Mouse (Mus musculus): ENCODE measurements around the gene Gm156. TPM values are rescaled to one million over a fixed set of nuclear protein-coding genes. Genes with fewer than 3 reads are reported as not detected.
"Not testable (repeated sequence)": the region's sequence is repeated elsewhere in the genome, so short reads cannot be mapped to it uniquely, and the experiment has no call there.

The Gm156 gene
- polyA plus RNA-seq (2015; fragmentation: Nextera tagmentation; extraction: Ambion mirVana), result not detected in 2 replicates

DNA sequence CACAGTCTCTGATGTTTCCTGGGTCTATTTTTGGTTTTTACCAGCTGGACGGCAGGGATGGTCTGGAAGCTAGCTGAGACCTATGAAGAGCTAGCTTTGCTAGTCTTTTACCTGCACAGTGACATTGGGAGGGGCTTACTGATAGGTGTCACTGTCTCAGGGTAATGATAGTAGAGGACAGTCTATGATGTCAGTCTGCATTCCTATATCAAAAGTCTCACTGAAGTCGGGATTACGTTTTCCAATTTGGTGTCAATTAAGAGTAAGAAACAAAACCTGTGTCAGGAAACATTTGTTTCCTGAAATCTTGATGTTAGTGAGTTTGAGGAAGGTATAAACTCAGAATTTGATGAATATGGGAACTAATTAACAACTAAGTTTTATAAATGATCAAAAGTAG is at the start of gene Gm156:
Gene Gm156, minus strand, starts transcription at position 101 of the 400 bp plus-strand sequence.
- ATAC-seq (replicated peaks); H3K36me3 ChIP-seq (replicated peaks); H3K9me3 ChIP-seq; H3K27me3 ChIP-seq (replicated peaks); H3K27ac ChIP-seq; H3K4me1 ChIP-seq; H3K4me3 ChIP-seq; H3K9ac ChIP-seq; H3K4me2 ChIP-seq: not testable (repeated sequence)
- WGBS, result 87% methylated on average over 3 of the region's 3 CpGs

DNA sequence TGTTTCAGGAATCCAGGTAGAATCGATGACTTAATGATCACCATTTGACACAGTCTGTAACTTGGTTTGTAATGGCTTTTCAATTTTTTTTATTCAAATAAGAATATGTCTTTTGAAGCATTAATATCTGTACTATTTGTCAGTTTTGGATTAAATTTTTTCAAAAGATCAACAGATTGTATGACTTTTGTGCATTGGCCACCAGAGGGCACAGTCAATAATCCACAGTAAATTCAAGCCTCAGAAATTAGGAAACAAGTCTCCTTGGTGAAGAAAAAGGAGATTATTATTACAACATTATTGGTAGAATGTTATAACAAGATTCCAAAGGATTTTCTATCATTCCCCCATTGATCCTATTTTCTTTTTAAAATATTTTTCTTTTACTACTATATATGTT is 41.5 kb upstream of the Gm156 start:
- no peaks in the 10 kb centered on the region for H3K4me1 ChIP-seq
- no peaks in the 10 kb centered on the region for H3K36me3 ChIP-seq (replicated peaks)
- ATAC-seq (replicated peaks), result no peak
- no peak overlapping the region for H3K9ac ChIP-seq
- WGBS, result 83% methylated on average over 1 of the region's 1 CpGs
- peaks cover 6% of the 10 kb centered on the region for H3K9me3 ChIP-seq
- no peak overlapping the region for H3K4me3 ChIP-seq
- H3K27me3 ChIP-seq (replicated peaks), result no peaks in the 10 kb centered on the region
- H3K4me2 ChIP-seq, result no peak overlapping the region
- H3K27ac ChIP-seq, result no peak overlapping the region

- Histone ChIP-seq H3K27ac (no peak overlapping the region), H3K36me3 (replicated peaks) (no peaks in the 10 kb centered on the region), H3K4me3 (no peak overlapping the region), H3K9me3 (peaks cover 3% of the 10 kb centered on the region; the same call in 1 of the 2 replicates), H3K27me3 (replicated peaks) (no peaks in the 10 kb centered on the region), H3K4me2 (no peak overlapping the region), H3K4me1 (no peaks in the 10 kb centered on the region), H3K9ac (no peak overlapping the region)
- ATAC-seq (replicated peaks), result no peak
- 83% methylated on average over 1 of the region's 1 CpGs for WGBS
These were observed 39.9 kb upstream of the Gm156 start for GRCm38 (mm10) chr6:129824004-129824403.

- ATAC-seq (replicated peaks), result no peak
- H3K4me3 ChIP-seq, result no peak overlapping the region
- WGBS, result 67% methylated on average over 3 of the region's 3 CpGs
These were observed 33.7 kb upstream of the Gm156 start for GRCm38 (mm10) chr6:129817731-129818130.

DNA sequence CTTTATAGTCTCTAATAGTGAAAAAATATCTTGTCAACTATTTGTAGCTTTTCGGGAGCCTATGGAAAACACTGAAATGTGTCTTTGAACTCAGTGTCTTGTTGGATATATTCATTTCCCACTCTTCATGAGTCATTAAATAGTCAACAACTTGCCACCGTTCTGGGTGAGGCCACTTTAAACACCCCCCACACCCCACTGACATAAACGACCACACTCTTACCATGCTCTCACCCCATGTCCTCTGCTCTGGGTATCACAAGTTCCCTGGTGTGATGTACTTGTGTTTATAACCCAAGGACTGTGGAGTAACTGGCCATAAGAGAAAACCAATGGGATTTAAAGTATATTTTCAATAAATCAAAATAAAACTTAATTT is 36.4 kb downstream of the Gm156 start:
- 81% methylated on average over 3 of the region's 3 CpGs for WGBS
- no peak overlapping the region for H3K9ac ChIP-seq
- ATAC-seq (replicated peaks), result no peak

More at GRCm38 (mm10) chr6:129817731-129818130, 33.7 kb upstream of the Gm156 start:
- H3K27ac ChIP-seq, result no peak overlapping the region
- no peaks in the 10 kb centered on the region for H3K4me1 ChIP-seq
- H3K9me3 ChIP-seq, result 0 out of 2 replicates have a peak, but pooled peaks cover 9% of the 10 kb centered on the region
- no peaks in the 10 kb centered on the region for H3K27me3 ChIP-seq (replicated peaks)
- no peak overlapping the region for H3K4me2 ChIP-seq
- H3K9ac ChIP-seq, result no peak overlapping the region
- no peaks in the 10 kb centered on the region for H3K36me3 ChIP-seq (replicated peaks)

GRCm38 (mm10) chr6:129747016-129747653 is 36.9 kb downstream of the Gm156 start:
- H3K27me3 ChIP-seq (replicated peaks), result no peaks in the 10 kb centered on the region
- H3K27ac ChIP-seq, result no peak overlapping the region
- H3K4me3 ChIP-seq, result no peak overlapping the region
- no peak overlapping the region for H3K9ac ChIP-seq
- WGBS, result 87% methylated on average over 4 of the region's 4 CpGs
- no peak overlapping the region for H3K4me2 ChIP-seq
- H3K36me3 ChIP-seq (replicated peaks), result no peaks in the 10 kb centered on the region
- no peaks in the 10 kb centered on the region for H3K9me3 ChIP-seq
- ATAC-seq (replicated peaks), result no peak
- no peaks in the 10 kb centered on the region for H3K4me1 ChIP-seq

More for the DNA sequence above, 36.4 kb downstream of the Gm156 start:
- Histone ChIP-seq H3K27ac (no peak overlapping the region), H3K36me3 (replicated peaks) (no peaks in the 10 kb centered on the region), H3K4me1 (no peaks in the 10 kb centered on the region), H3K4me2 (no peak overlapping the region), H3K27me3 (replicated peaks) (no peaks in the 10 kb centered on the region), H3K9me3 (no peaks in the 10 kb centered on the region), H3K4me3 (no peak overlapping the region)

DNA sequence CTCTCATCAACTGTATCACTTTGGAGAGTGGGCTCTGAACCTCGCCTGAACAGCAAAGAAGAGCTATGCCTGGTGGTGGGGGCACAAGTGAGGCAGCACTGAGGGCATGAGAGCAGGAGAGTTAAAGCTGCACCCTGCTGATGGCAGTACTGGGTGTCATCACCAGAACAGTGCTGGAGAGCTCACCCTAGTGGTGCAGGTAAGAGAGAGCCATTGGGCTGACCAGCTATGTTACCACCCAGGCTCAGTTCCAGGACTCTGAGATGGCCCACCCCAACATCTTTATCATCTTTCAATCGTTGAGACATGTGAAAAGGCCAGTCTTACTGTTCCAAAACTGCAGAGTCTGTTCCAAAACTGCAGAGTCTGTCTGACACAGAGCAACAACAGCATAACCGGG is 37.9 kb downstream of the Gm156 start:
- H3K4me3 ChIP-seq, result no peak overlapping the region
- H3K9ac ChIP-seq, result no peak overlapping the region
- H3K27ac ChIP-seq, result no peak overlapping the region
- 57% methylated on average over 3 of the region's 3 CpGs for WGBS
- no peak overlapping the region for H3K4me2 ChIP-seq
- H3K27me3 ChIP-seq (replicated peaks), result no peaks in the 10 kb centered on the region
- no peaks in the 10 kb centered on the region for H3K36me3 ChIP-seq (replicated peaks)
- no peaks in the 10 kb centered on the region for H3K9me3 ChIP-seq
- ATAC-seq (replicated peaks), result no peak
- H3K4me1 ChIP-seq, result no peaks in the 10 kb centered on the region

DNA sequence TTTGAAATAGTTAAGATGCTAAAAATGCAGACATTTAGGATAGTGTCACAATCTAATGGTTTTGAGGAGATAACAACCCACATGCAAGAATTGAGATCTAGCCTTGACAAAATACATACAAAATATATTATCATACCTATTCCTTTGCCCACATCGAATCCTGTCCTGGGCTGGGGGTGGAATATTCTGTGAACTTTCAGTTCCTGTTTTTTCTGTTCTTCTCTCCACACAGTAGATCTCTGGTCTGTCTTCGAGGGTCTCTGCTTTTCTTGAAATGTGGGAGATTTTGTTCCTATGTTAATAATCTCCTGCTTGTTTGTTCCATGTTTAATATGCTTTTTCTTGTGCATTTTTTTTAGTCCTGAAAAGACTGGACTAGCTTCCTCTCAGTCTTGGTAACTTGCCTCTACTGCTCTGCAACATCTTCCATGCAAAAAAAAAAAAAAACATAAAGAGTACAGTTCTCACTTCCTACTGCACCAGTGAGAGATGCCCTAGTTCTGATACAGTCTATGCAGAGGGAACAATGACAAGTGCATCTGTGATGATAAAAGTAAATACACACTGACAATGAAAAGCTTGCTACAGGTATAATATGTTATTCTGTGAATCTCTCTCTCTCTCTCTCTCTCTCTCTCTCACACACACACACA is 43.9 kb downstream of the Gm156 start, which contains the start of gene Klri2:
Gene Klri2, minus strand, starts transcription at position 416 of the 653 bp plus-strand sequence.
- Histone ChIP-seq H3K9me3 (no peaks in the 10 kb centered on the region), H3K27ac (no peak within 1 kb of the TSS), H3K36me3 (replicated peaks) (no peaks in the 10 kb centered on the region), H3K27me3 (replicated peaks) (no peaks in the 10 kb centered on the region), H3K4me1 (no peaks in the 10 kb centered on the region), H3K4me3 (no peak within 1 kb of the TSS), H3K4me2 (no peak within 1 kb of the TSS), H3K9ac (no peak within 1 kb of the TSS)
- no peak for ATAC-seq (replicated peaks)
- WGBS, result 75% methylated on average over 2 of the region's 2 CpGs

- H3K36me3 ChIP-seq (replicated peaks), result no peaks in the 10 kb centered on the region
- no peak overlapping the region for H3K4me2 ChIP-seq
- H3K4me1 ChIP-seq, result no peaks in the 10 kb centered on the region
- no peaks in the 10 kb centered on the region for H3K9me3 ChIP-seq
- no peaks in the 10 kb centered on the region for H3K27me3 ChIP-seq (replicated peaks)
- no peak overlapping the region for H3K27ac ChIP-seq
- H3K4me3 ChIP-seq, result no peak overlapping the region
- no peak for ATAC-seq (replicated peaks)
- H3K9ac ChIP-seq, result no peak overlapping the region
These were observed 47.7 kb downstream of the Gm156 start for GRCm38 (mm10) chr6:129736414-129736813.

DNA sequence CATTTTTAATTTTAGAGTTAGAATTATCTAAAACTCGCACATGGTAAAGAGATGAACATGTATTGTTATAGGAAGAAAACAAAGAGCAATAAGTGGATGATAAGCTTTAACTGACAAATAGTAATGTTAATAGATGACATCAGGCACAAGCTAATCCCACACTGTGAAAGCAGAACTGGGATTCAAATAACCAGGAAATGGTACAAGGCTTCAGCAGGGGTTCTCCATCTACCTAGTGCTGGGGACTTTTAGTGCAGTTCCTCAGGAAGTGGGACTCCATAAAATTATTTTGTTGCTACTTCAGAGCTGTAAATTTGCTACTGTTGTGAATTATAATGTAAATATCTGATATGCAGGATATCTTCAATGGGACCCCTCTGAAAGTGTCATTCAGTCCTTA is 56.8 kb downstream of the Gm156 start:
- WGBS, result 90% methylated on average over 1 of the region's 1 CpGs
- no peak overlapping the region for H3K4me3 ChIP-seq
- no peak for ATAC-seq (replicated peaks)
- H3K27ac ChIP-seq, result no peak overlapping the region
- no peaks in the 10 kb centered on the region for H3K4me1 ChIP-seq
- no peak overlapping the region for H3K9ac ChIP-seq
- no peaks in the 10 kb centered on the region for H3K36me3 ChIP-seq (replicated peaks)
- H3K27me3 ChIP-seq (replicated peaks), result no peaks in the 10 kb centered on the region
- no peaks in the 10 kb centered on the region for H3K9me3 ChIP-seq
- no peak overlapping the region for H3K4me2 ChIP-seq

GRCm38 (mm10) chr6:129721390-129721789 is 62.7 kb downstream of the Gm156 start:
- WGBS, result 54% methylated on average over 1 of the region's 1 CpGs
- no peak for ATAC-seq (replicated peaks)

DNA sequence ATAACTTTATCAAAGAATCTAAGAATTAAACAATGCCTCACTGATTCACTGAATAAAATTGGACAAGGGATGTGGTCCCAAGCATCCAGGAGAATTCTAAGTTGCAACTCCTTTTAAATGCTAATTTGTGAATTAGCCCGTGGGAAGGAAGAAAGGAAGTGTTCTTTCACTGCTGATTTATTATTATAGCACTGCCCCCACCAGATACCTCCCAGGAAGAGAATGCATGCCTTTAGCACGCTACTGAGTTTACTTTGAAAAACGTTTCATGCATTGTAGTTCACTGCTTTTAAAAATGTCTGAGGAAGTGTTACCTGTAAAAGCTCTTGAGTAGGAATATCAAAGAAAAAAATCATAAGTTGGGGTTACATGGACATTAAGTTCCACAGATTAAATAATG is 63.6 kb downstream of the Gm156 start:
- Histone ChIP-seq H3K9me3 (no peaks in the 10 kb centered on the region), H3K27me3 (replicated peaks) (no peaks in the 10 kb centered on the region), H3K4me2 (no peak overlapping the region), H3K4me3 (no peak overlapping the region), H3K4me1 (no peaks in the 10 kb centered on the region), H3K9ac (no peak overlapping the region), H3K27ac (no peak overlapping the region), H3K36me3 (replicated peaks) (no peaks in the 10 kb centered on the region)
- WGBS, result 21% methylated on average over 3 of the region's 3 CpGs
- no peak for ATAC-seq (replicated peaks)

More at GRCm38 (mm10) chr6:129721390-129721789, 62.7 kb downstream of the Gm156 start:
- H3K9ac ChIP-seq, result no peak overlapping the region
- H3K27me3 ChIP-seq (replicated peaks), result no peaks in the 10 kb centered on the region
- no peaks in the 10 kb centered on the region for H3K9me3 ChIP-seq
- no peaks in the 10 kb centered on the region for H3K36me3 ChIP-seq (replicated peaks)
- no peaks in the 10 kb centered on the region for H3K4me1 ChIP-seq
- H3K27ac ChIP-seq, result no peak overlapping the region
- no peak overlapping the region for H3K4me2 ChIP-seq
- no peak overlapping the region for H3K4me3 ChIP-seq

DNA sequence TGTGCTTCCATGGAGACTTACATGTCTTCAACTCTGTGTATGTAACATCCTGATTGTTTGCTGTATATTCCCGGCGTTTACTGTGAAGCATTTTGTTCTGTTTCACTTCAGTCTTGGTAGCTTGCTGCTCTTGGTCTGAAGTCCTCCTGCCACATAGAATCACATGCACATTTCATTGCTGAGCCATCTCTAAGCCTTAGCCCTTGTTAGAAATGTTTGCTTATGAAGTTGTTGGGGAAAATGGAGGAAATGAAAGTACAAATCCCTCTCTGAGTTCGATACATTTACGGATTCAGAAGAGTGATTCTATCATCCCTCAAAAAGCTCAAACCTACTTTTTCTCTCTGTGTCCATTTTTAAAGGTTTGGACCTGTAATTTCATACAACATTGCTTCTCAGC is 67.0 kb downstream of the Gm156 start, which contains the start of gene Klri1:
Gene Klri1, minus strand, starts transcription at position 101 of the 400 bp plus-strand sequence.
- H3K36me3 ChIP-seq (replicated peaks), result no peaks in the 10 kb centered on the region
- H3K9ac ChIP-seq, result no peak within 1 kb of the TSS
- H3K4me1 ChIP-seq, result no peaks in the 10 kb centered on the region
- no peak within 1 kb of the TSS for H3K4me2 ChIP-seq
- 94% methylated on average over 4 of the region's 4 CpGs for WGBS
- no peak for ATAC-seq (replicated peaks)
- no peaks in the 10 kb centered on the region for H3K27me3 ChIP-seq (replicated peaks)
- no peak within 1 kb of the TSS for H3K4me3 ChIP-seq
- H3K27ac ChIP-seq, result no peak within 1 kb of the TSS
- H3K9me3 ChIP-seq, result no peaks in the 10 kb centered on the region
